Comparison of ENCODE assay signal across 15 mouse cellular contexts in the genomic region with DNA sequence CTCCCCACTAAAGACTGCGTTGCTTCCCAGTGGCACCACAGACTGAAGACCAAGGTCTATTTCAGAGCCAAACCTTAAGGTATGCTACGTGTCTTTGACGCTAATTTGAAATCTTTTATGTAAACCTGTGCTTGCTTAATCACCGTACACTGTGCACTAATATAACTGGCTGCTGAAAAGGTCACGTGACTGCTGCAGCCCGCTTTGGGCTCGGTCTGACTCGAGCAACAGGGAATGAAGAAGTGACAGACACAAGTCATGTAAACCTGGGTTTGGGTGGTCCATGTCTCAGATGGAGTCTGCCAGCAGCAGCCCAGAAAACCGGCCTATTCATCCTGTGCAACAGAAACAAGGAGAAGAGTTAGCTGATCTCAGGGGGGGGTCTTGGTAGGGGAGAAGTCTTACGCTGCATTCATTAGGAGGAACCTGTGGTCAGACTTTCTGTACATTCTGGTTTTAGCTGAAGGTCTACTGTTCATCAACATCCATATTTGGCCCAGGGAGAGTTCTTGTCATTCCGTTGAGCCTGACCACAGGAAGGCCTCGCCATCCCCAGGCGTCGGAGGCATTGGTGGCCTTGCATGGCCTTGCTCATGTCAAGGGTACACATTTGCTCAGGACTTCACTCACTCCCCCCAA.
"Had no signal": no experiment of that assay in that cellular context is flagged by ENCODE, and none has a peak within 500 bp of the region (broad histone marks: within the 10 kb centered on the region; RNA-seq: fewer than 3 reads in every experiment).

No protein-coding gene starts in this region.

- H3K36me3 ChIP-seq: limb, embryonic 13.5 days; midbrain, embryonic 12.5 days; neural tube, embryonic 13.5 days had no signal

- H3K27me3 ChIP-seq: limb, embryonic 13.5 days; midbrain, embryonic 12.5 days; neural tube, embryonic 13.5 days had no signal

- ATAC-seq: inflammation-experienced regulatory T-cells, adult 6 months; intestine, postnatal 0 days had no signal

- DNase-seq: kidney, adult 8-10 months; kidney, postnatal 36 days; layer of hippocampus, adult 9-11 months; layer of hippocampus, postnatal 36 days; left cerebral cortex, postnatal 4 days; lung, adult 18-20 months; retina, postnatal 1 day; right cerebral cortex, postnatal 14 days; thymus, adult 18-20 months; thymus, postnatal 14 days had no signal

- H3K4me3 ChIP-seq: limb, embryonic 13.5 days; midbrain, embryonic 12.5 days; neural tube, embryonic 13.5 days had no signal
